Mouse (Mus musculus) erythroblast, embryonic 14.5 days (primary cell): ENCODE data around the gene Zbtb25.

ENCODE experiments used
- GATA1 ChIP-seq: IDR thresholded peaks from 2 replicates; pipeline ENCODE4 v1.6.1; 2012; ENCODE audit warnings: low read length, inconsistent platforms, mixed read lengths
- TAL1 ChIP-seq: IDR thresholded peaks from 3 replicates; pipeline ENCODE4 v1.6.1; 2012; ENCODE audit warnings: low read length, inconsistent platforms, mixed read lengths

DNA sequence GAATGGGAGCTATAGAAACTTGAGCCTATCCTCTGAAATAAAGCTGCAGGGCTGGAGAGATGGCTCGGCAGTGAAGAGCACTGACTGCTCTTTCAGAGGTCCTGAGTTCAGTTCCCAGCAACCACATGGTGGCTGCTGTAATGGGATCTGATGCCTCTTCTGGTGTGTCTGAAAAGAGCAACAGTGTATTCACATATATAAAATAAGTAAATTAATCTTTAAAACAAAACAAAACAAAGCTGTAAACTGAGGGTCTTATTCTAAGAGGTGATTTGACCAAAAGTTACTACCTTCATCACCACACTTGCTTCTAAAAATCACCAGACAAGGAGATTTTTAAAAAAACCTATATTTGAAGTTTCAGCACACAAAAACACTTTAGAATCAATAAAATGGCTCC, 8.5 kb downstream of the Zbtb25 start:
- no peak for TF ChIP-seq GATA1
- no peak for TF ChIP-seq TAL1
